Mouse (Mus musculus): Measurements from ENCODE around the gene Eps8. TPM values are rescaled to one million over a fixed set of nuclear protein-coding genes. Genes with fewer than 3 reads are reported as not detected.

The Eps8 gene
- polyA plus RNA-seq, 1 experiment, result 51.9 TPM

GRCm38 (mm10) chr6:137667665-137668064, 13.0 kb upstream of the Eps8 start:
- Histone ChIP-seq H3K27ac (ENCODE audit: insufficient read depth, low read depth, low read length) (no peak overlapping the region), H3K36me3 (ENCODE audit: control insufficient read depth, insufficient read depth, low read length) (no peaks in the 10 kb centered on the region), H3K4me3 (ENCODE audit: insufficient read depth, low read depth, low read length) (no peak overlapping the region), H3K4me1 (ENCODE audit: control insufficient read depth, insufficient read depth, low read length) (no peaks in the 10 kb centered on the region), H3K27me3 (replicated peaks; ENCODE audit: control insufficient read depth, insufficient read depth, low read length) (no peaks in the 10 kb centered on the region)
- no peak for TF ChIP-seq POLR2A (IDR thresholded peaks at IDR 0.05; ENCODE audit: low read depth, low read length)
- TF ChIP-seq CTCF (conservative IDR thresholded peaks at IDR 0.05; ENCODE audit: insufficient read depth, insufficient read length, low read depth, low read length), result no peak
- no peak for DNase-seq
- 74% methylated on average over 3 of the region's 3 CpGs for WGBS

- Histone ChIP-seq H3K27me3 (replicated peaks; ENCODE audit: control insufficient read depth, insufficient read depth, low read length) (no peaks in the 10 kb centered on the region), H3K4me3 (ENCODE audit: insufficient read depth, low read depth, low read length) (no peak overlapping the region), H3K36me3 (ENCODE audit: control insufficient read depth, insufficient read depth, low read length) (no peaks in the 10 kb centered on the region), H3K4me1 (ENCODE audit: control insufficient read depth, insufficient read depth, low read length) (no peaks in the 10 kb centered on the region), H3K27ac (ENCODE audit: insufficient read depth, low read depth, low read length) (no peak overlapping the region)
- WGBS, result 52% methylated on average over 3 of the region's 3 CpGs
- TF ChIP-seq CTCF (conservative IDR thresholded peaks at IDR 0.05; ENCODE audit: insufficient read depth, insufficient read length, low read depth, low read length) (no peak), POLR2A (IDR thresholded peaks at IDR 0.05; ENCODE audit: low read depth, low read length) (no peak)
- DNase-seq, result no peak
Observed at GRCm38 (mm10) chr6:137664936-137665335, 10.3 kb upstream of the Eps8 start.

GRCm38 (mm10) chr6:137661583-137662365, 7.1 kb upstream of the Eps8 start:
- TF ChIP-seq POLR2A (IDR thresholded peaks at IDR 0.05; ENCODE audit: low read depth, low read length) (no peak), CTCF (conservative IDR thresholded peaks at IDR 0.05; ENCODE audit: insufficient read depth, insufficient read length, low read depth, low read length) (no peak)
- Histone ChIP-seq H3K4me3 (ENCODE audit: insufficient read depth, low read depth, low read length) (no peak overlapping the region), H3K27me3 (replicated peaks; ENCODE audit: control insufficient read depth, insufficient read depth, low read length) (no peaks in the 10 kb centered on the region), H3K36me3 (ENCODE audit: control insufficient read depth, insufficient read depth, low read length) (no peaks in the 10 kb centered on the region), H3K4me1 (ENCODE audit: control insufficient read depth, insufficient read depth, low read length) (no peaks in the 10 kb centered on the region), H3K27ac (ENCODE audit: insufficient read depth, low read depth, low read length) (no peak overlapping the region)
- WGBS, result 95% methylated on average over 23 of the region's 23 CpGs
- no peak for DNase-seq

GRCm38 (mm10) chr6:137658426-137659088, 3.9 kb upstream of the Eps8 start:
- Histone ChIP-seq H3K27me3 (replicated peaks; ENCODE audit: control insufficient read depth, insufficient read depth, low read length) (no peaks in the 10 kb centered on the region), H3K27ac (ENCODE audit: insufficient read depth, low read depth, low read length) (no peak overlapping the region), H3K4me1 (ENCODE audit: control insufficient read depth, insufficient read depth, low read length) (no peaks in the 10 kb centered on the region), H3K4me3 (ENCODE audit: insufficient read depth, low read depth, low read length) (no peak overlapping the region), H3K36me3 (ENCODE audit: control insufficient read depth, insufficient read depth, low read length) (no peaks in the 10 kb centered on the region)
- DNase-seq, result peak; percentile 31
- TF ChIP-seq CTCF (conservative IDR thresholded peaks at IDR 0.05; ENCODE audit: insufficient read depth, insufficient read length, low read depth, low read length) (peak; percentile 50), POLR2A (IDR thresholded peaks at IDR 0.05; ENCODE audit: low read depth, low read length) (no peak)
- 85% methylated on average over 12 of the region's 12 CpGs for WGBS

- H3K27ac ChIP-seq (ENCODE audit: insufficient read depth, low read depth, low read length), result no peak overlapping the region
- 56% methylated on average over 6 of the region's 6 CpGs for WGBS
- peak; percentile 27 for DNase-seq
- H3K4me3 ChIP-seq (ENCODE audit: insufficient read depth, low read depth, low read length), result no peak overlapping the region
- H3K27me3 ChIP-seq (replicated peaks; ENCODE audit: control insufficient read depth, insufficient read depth, low read length), result no peaks in the 10 kb centered on the region
- no peaks in the 10 kb centered on the region for H3K36me3 ChIP-seq (ENCODE audit: control insufficient read depth, insufficient read depth, low read length)
- no peaks in the 10 kb centered on the region for H3K4me1 ChIP-seq (ENCODE audit: control insufficient read depth, insufficient read depth, low read length)
- TF ChIP-seq POLR2A (IDR thresholded peaks at IDR 0.05; ENCODE audit: low read depth, low read length) (no peak), CTCF (conservative IDR thresholded peaks at IDR 0.05; ENCODE audit: insufficient read depth, insufficient read length, low read depth, low read length) (no peak)
Observed at GRCm38 (mm10) chr6:137657203-137657602, 2.5 kb upstream of the Eps8 start.

- Histone ChIP-seq H3K27ac (ENCODE audit: insufficient read depth, low read depth, low read length) (no peak overlapping the region), H3K27me3 (replicated peaks; ENCODE audit: control insufficient read depth, insufficient read depth, low read length) (no peaks in the 10 kb centered on the region), H3K36me3 (ENCODE audit: control insufficient read depth, insufficient read depth, low read length) (no peaks in the 10 kb centered on the region), H3K4me1 (ENCODE audit: control insufficient read depth, insufficient read depth, low read length) (peaks cover 13% of the 10 kb centered on the region; the same call in 1 of the 2 replicates), H3K4me3 (ENCODE audit: insufficient read depth, low read depth, low read length) (peak overlapping the region; percentile 92)
- peak; percentile 34 for DNase-seq
- TF ChIP-seq CTCF (conservative IDR thresholded peaks at IDR 0.05; ENCODE audit: insufficient read depth, insufficient read length, low read depth, low read length) (no peak), POLR2A (IDR thresholded peaks at IDR 0.05; ENCODE audit: low read depth, low read length) (no peak)
- WGBS, result 12% methylated on average over 7 of the region's 7 CpGs
Observed at GRCm38 (mm10) chr6:137649528-137649927, 5.1 kb downstream of the Eps8 start.

GRCm38 (mm10) chr6:137649068-137649480, 5.6 kb downstream of the Eps8 start:
- peak overlapping the region; percentile 20; the same call in 1 of the 2 replicates for H3K27ac ChIP-seq (ENCODE audit: insufficient read depth, low read depth, low read length)
- H3K27me3 ChIP-seq (replicated peaks; ENCODE audit: control insufficient read depth, insufficient read depth, low read length), result no peaks in the 10 kb centered on the region
- peak overlapping the region; percentile 92 for H3K4me3 ChIP-seq (ENCODE audit: insufficient read depth, low read depth, low read length)
- peak; percentile 86 for DNase-seq
- 1% methylated on average over 45 of the region's 51 CpGs for WGBS
- H3K36me3 ChIP-seq (ENCODE audit: control insufficient read depth, insufficient read depth, low read length), result no peaks in the 10 kb centered on the region
- TF ChIP-seq CTCF (conservative IDR thresholded peaks at IDR 0.05; ENCODE audit: insufficient read depth, insufficient read length, low read depth, low read length), result no peak; the same call in 1 of the 2 replicates
- no peak for TF ChIP-seq POLR2A (IDR thresholded peaks at IDR 0.05; ENCODE audit: low read depth, low read length)
- peaks cover 13% of the 10 kb centered on the region; the same call in 1 of the 2 replicates for H3K4me1 ChIP-seq (ENCODE audit: control insufficient read depth, insufficient read depth, low read length)
